Mouse (Mus musculus) ES-Bruce4 (cell line): ENCODE results near the gene Emid1.

ENCODE experiments used
- CTCF ChIP-seq: IDR thresholded peaks from one replicate; pipeline ENCODE4 v1.8.1; 2011; ENCODE audit warnings: low read depth, low read length
- EP300 ChIP-seq: IDR thresholded peaks from 2 replicates; pipeline ENCODE4 v1.6.1; 2011; ENCODE audit warnings: low read depth, low read length; ENCODE audit not compliant: insufficient read depth

DNA sequence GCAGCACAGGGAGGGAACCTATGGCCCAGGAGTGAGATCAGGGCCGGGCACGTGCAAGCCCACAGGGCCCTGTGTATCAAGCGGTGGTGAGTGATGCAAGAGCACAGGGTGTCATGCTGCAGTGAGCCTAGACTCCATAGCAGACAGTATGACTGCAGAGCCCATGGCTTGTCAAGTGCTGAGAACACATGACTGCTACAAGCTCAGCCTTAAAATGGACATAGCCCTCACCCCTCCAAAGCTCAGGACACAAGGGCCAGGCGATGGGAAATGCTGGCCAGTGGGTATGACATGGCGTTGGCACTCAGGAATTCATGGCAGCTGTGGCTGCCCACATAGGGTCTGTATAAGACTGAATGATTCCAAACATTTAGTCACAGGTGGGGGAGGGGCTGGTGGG lies 45.0 kb upstream of the Emid1 start:
- no peak for TF ChIP-seq CTCF
- no peak for TF ChIP-seq EP300
